Mouse (Mus musculus): ENCODE results near the gene Irak1.

DNA sequence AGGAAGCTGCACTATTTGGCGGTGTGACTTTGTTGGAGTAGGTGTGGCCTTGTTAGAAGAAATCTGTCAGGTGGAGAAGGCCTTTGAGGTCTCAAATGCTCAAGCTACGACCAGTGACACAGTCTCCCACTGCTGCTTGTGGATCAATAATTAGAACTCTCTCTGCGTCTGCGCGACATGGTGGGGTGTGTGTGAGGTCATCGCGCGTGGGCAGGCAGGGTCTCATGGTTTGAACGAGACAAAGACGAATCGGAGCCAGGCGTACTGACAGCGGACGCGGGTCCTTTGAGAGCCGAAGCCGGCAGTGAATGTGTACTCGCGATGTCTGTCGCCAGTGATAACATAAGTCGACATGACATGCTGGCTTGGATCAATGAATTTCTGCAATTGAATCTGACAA is 17.3 kb downstream of the Irak1 start:
- TF ChIP-seq CTCF (IDR thresholded peaks at IDR 0.05; ENCODE audit: low read depth, low read length): no peak
- TF ChIP-seq TAL1 (conservative IDR thresholded peaks at IDR 0.05; ENCODE audit: low read depth, low read length): no peak
